Mouse (Mus musculus): Measurements from ENCODE around the gene Defa25.
"Not testable (repeated sequence)": the region's sequence is repeated elsewhere in the genome, so short reads cannot be mapped to it uniquely, and the experiment has no call there.

The Defa25 gene

GRCm38 (mm10) chr8:21084142-21084541, at the start of gene Defa25:
Gene Defa25 (plus strand): TSS chr8:21084442.
- DNase-seq = not testable (repeated sequence)

- DNase-seq = not testable (repeated sequence)
Observed at GRCm38 (mm10) chr8:21054747-21055146, 29.5 kb upstream of the Defa25 start, which contains the start of gene Defa23. Gene Defa23 (plus strand): TSS chr8:21055047.

- DNase-seq = not testable (repeated sequence)
Observed at GRCm38 (mm10) chr8:21064738-21065137, 19.5 kb upstream of the Defa25 start, which contains the start of gene Defa35. Gene Defa35 (plus strand): TSS chr8:21065038.

- DNase-seq = peak; percentile 18
Observed at GRCm38 (mm10) chr8:21093106-21093505, 8.9 kb downstream of the Defa25 start.

GRCm38 (mm10) chr8:21095950-21096349, 11.7 kb downstream of the Defa25 start, which contains the start of gene Gm14851:
Gene Gm14851 (minus strand): TSS chr8:21096050.
- not testable (repeated sequence) for DNase-seq

- DNase-seq = not testable (repeated sequence)
Observed at GRCm38 (mm10) chr8:21134342-21134741, 50.1 kb downstream of the Defa25 start, which contains the start of gene Defa30. Gene Defa30 (plus strand): TSS chr8:21134642.
